Mouse (Mus musculus) adipocyte (in vitro differentiated cells): ENCODE measurements around the gene Sfi1.
"Not testable (repeated sequence)": the region's sequence is repeated elsewhere in the genome, so short reads cannot be mapped to it uniquely, and the experiment has no call there.

Source experiments
- DNase-seq: peaks from one replicate; pipeline ENCODE4 v3.0.0-alpha.2; 2016; ENCODE audit warnings: low spot score

The Sfi1 gene

DNA sequence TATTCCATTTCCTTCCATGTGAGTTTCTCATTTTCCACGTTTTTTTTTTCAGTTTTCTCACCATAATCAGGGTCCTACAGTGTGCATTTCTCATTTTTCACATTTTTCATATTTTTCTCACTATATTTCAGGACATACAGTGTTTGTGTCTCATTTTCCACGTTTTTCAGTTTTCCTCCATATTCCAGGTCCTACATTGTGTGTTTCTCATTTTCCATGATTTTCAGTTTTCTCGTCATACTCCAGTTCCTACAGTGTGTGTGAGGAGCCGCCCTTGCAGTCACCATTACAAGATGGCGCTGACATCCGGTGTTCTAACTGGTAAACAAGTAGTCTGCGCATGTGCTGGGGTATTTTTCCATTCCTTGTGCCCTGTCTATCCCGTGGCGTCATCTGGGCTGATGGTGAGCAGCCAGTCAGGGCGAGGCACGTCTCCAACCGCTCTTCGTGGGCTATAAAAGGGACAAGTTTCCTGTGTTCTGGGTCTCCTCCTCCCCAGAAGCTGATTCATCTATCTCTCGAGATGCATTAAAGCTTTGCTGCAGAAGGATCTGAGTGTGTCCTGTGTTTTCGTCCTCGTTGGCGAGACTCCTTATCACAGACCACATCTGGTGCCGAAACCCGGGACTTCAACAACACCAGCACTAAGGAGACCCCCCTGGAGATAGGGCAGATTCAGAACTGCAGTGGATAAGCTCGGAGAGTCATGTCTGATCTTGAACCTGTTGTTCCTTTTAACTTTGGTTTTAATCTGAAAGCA is 88.6 kb downstream of the Sfi1 start:
- not testable (repeated sequence) for DNase-seq

GRCm38 (mm10) chr11:3103619-3104164 is 89.6 kb downstream of the Sfi1 start:
- DNase-seq: no peak

DNA sequence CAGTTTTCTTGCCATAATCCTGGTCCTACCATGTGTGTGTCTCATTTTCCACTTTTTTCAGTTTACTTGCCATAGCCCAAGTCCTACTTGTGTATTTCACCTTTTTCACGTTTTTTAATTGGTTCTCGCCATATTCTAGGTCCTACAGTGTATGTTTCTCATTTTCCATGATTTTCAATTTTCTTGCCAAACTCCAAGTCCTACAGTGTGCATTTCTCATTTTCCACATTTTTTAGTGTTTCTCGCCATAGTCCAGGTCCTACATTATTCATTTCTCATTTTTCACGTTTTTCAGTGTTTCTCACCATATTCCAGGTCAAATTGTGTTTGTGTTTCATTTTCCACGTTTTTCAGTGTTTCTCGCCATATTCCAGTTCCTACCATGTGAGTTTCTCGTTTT is 90.6 kb downstream of the Sfi1 start:
- DNase-seq: not testable (repeated sequence)

GRCm38 (mm10) chr11:3101875-3102494 is 91.3 kb downstream of the Sfi1 start:
- no peak for DNase-seq

- DNase-seq: no peak
These were observed 92.0 kb downstream of the Sfi1 start for GRCm38 (mm10) chr11:3101072-3101874.

DNA sequence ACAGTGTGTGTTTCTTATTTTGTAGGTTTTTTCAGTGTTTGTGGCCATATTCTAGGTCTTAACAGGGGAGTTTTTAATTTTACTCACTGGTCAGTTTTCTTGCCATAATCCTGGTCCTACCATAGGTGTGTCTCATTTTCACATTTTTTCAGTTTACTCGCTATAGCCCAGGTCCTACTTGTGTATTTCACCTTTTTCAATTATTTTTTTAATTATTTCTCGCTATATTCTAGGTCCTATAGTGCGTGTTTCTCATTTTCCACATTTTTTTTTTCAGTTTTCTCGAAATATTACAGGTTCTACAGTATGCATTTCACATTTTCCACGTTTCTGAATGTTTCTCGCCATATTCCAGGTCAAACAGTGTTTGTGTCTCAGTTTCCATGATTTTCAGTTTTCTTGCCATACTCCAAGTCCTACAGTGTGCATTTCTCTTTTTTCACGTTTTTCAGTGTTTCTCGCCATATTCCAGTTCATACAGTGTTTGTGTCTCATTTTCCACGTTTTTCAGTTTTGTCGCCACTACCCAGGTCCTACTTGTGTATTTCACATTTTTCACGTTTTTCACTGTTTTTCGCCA is 93.1 kb downstream of the Sfi1 start:
- not testable (repeated sequence) for DNase-seq
